Mouse (Mus musculus) small intestine, adult 2 months (tissue): Measurements from ENCODE around the gene Slit1.

Source experiments
- CTCF ChIP-seq: fragments of 200-500 bp; IDR thresholded peaks from 2 replicates; pipeline ENCODE4 v1.5.1; 2012; ENCODE audit warnings: low read depth, mild to moderate bottlenecking, control low read depth, inconsistent platforms, low read length, moderate library complexity, mixed read lengths; ENCODE audit not compliant: insufficient replicate concordance, insufficient read length; ENCODE audit errors: extremely low read depth
- POLR2A ChIP-seq: fragments of 200-500 bp; IDR thresholded peaks from 2 replicates; pipeline ENCODE4 v1.6.1; 2012; ENCODE audit warnings: low read depth, mild to moderate bottlenecking, control low read depth, inconsistent platforms, low read length, moderate library complexity

DNA sequence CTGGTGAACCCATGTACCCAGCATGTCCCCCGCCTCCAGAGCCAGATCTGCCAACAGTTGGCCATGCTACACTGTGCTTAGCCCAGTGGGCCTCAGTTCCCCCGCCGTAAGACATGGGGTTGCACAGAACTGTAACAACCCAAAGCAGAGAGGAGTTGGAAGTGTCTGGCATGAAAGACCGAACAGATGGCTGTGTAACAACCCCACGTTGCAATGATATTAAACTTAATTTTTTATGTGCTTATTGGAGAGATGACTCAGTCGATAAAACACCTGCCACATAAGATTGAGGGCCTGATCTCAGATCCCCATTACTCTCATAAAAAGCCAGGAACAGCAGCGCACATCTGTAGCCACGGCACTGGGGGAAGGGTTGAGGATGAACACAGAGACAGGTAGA is 30.6 kb downstream of the Slit1 start:
- TF ChIP-seq CTCF, result no peak
- no peak for TF ChIP-seq POLR2A
